Mouse (Mus musculus) gastrocnemius, postnatal 4 days (tissue): Measurements from ENCODE around the gene Trpm8. TPM values are rescaled to one million over a fixed set of nuclear protein-coding genes. Genes with fewer than 3 reads are reported as not detected.

Experiments used
- DNase-seq, 2 experiments: peaks; one replicate each; pipeline ENCODE4 v3.0.0; 2021 to 2022; ENCODE audit warnings: low spot score in 2 of 2, mixed read lengths in 2 of 2
- total RNA-seq, 2 experiments: library from RNA; stranded (reverse); gene quantifications; 2 replicates each; pipeline ENCODE4 v1.2.3; 2021

Gene Trpm8
- total RNA-seq, 2 experiments from 2014 or later: not detected

GRCm38 (mm10) chr1:88298686-88299528 lies 21.4 kb downstream of the Trpm8 start:
- no peak for DNase-seq

- DNase-seq: peak in 1 of 2 experiments; percentile 29
Measured at GRCm38 (mm10) chr1:88299529-88299945, 22.1 kb downstream of the Trpm8 start.

GRCm38 (mm10) chr1:88300301-88301050 lies 23.0 kb downstream of the Trpm8 start:
- DNase-seq: peak in 1 of 2 experiments; percentile 32

- DNase-seq: peak in 1 of 2 experiments; percentile 35
Measured at GRCm38 (mm10) chr1:88301121-88302014, 23.9 kb downstream of the Trpm8 start.

- no peak for DNase-seq
Measured at GRCm38 (mm10) chr1:88302057-88302740, 24.7 kb downstream of the Trpm8 start.

- DNase-seq: no peak
Measured at GRCm38 (mm10) chr1:88303762-88304161, 26.3 kb downstream of the Trpm8 start.

GRCm38 (mm10) chr1:88304261-88304985 lies 27.0 kb downstream of the Trpm8 start:
- DNase-seq: no peak

GRCm38 (mm10) chr1:88305018-88305795 lies 27.7 kb downstream of the Trpm8 start:
- no peak for DNase-seq

- no peak for DNase-seq
Measured at GRCm38 (mm10) chr1:88306543-88306942, 29.1 kb downstream of the Trpm8 start.

- no peak for DNase-seq
Measured at GRCm38 (mm10) chr1:88307180-88307579, 29.7 kb downstream of the Trpm8 start.

- DNase-seq: no peak
Measured at GRCm38 (mm10) chr1:88309020-88309419, 31.6 kb downstream of the Trpm8 start.

- no peak for DNase-seq
Measured at GRCm38 (mm10) chr1:88309905-88310304, 32.4 kb downstream of the Trpm8 start.

GRCm38 (mm10) chr1:88310349-88310748 lies 32.9 kb downstream of the Trpm8 start:
- no peak for DNase-seq

GRCm38 (mm10) chr1:88317279-88317678 lies 39.8 kb downstream of the Trpm8 start:
- DNase-seq: no peak

- DNase-seq: no peak
Measured at GRCm38 (mm10) chr1:88318531-88319060, 41.1 kb downstream of the Trpm8 start.

- no peak for DNase-seq
Measured at GRCm38 (mm10) chr1:88320821-88321395, 43.4 kb downstream of the Trpm8 start.

GRCm38 (mm10) chr1:88322146-88322545 lies 44.7 kb downstream of the Trpm8 start:
- DNase-seq: no peak

- no peak for DNase-seq
Measured at GRCm38 (mm10) chr1:88323101-88323500, 45.6 kb downstream of the Trpm8 start.
